Mouse (Mus musculus): ENCODE data around the gene Slc22a26.
A peak's percentile ranks its signal among the peaks of the same experiment; 100 is the strongest.

Slc22a26 gene

DNA sequence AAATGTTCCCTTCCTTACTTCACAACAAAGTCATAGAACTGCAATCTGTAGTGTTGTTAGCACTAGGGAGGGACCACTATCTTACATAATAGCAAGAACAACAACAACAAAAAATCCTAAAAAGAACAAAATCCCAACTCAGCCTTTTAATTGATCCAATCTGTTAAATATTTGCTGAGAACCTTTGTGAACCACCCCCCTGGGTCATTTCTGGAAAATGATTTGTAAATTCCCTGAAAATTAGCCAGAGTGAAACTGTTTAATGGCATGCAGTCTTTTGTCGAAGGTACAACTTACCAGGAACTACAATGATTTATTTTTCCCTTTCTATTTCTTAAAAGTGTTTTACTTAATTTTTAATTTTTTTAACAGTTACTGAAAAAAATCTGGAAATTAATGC is at the start of gene Slc22a26:
Gene Slc22a26, minus strand, starts transcription at position 97 of the 400 bp plus-strand sequence.
- no peak for DNase-seq (ENCODE audit: low read depth, low spot score)

DNA sequence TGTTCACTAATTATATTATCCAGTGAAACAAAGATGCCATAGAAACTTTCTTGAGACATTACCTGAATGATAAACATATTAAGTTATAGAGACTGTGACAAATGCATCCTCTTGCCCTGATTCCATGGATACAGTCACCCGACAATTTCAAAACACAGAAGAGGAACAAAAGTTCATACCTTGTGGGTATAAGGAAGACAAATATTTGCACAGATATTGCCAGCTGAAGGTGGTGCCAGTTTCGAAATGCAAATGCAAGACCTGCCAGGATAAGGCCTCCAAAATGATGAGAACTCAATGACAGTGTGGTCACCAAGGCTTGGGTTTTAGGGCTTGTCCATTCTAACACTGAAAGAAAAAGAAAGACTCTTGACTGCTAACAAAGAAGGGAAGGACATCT is 27.4 kb upstream of the Slc22a26 start:
- no peak for DNase-seq (ENCODE audit: low read depth, low spot score)

DNA sequence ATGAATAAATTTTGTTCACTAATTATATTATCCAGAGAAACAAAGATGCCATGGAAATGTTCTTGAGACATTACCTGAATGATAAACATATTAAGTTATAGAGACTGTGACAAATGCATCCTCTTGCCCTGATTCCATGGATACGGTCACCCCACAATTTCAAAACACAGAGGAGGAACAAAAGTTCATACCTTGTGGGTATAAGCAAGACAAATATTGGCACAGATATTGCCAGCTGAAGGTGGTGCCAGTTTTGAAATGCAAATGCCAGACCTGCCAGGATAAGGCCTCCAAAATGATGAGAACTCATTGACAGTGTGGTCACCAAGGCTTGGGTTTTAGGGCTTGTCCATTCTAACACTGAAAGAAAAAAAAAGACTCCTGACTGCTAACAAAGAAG is 11.9 kb downstream of the Slc22a26 start:
- no peak for DNase-seq (ENCODE audit: low read depth, low spot score)

DNA sequence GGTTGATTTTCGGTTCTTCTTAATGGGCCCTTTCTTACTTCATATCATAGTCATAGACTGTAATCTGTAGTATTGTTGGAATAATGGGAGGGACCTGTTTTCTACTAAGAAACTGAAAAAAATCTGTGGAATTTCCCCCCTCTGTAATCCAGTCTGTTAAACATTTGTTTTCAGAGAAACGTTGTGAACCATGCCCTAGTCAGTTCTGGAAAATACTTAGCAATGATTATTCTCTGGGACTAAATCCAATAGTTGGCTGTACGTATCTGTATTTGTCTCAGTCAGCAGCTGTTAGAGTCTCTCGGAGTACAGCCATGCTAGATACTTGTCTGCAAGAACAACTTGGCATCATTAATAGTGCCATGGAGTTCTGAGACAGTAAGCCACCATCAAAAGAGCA is 27.2 kb downstream of the Slc22a26 start:
- DNase-seq (ENCODE audit: low read depth, low spot score): no peak

DNA sequence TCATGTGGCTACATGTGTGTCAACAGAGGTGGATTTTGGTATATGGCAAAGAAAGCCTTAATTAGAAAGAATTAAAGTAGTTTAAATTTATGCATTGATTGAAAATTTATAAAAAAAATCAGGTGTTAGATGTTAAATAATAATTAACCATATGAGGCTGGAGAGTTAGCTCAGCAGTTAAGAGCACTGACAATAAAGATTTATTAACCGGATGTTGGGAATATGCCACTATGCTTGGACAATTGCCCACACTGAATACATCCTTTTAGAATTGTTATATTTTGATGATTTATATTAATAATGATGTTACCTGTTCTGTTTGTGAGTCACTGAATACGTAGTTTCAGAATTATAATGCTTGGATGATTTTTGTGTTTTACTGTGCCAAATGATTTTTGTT is 36.3 kb downstream of the Slc22a26 start:
- DNase-seq (ENCODE audit: low read depth, low spot score): no peak

DNA sequence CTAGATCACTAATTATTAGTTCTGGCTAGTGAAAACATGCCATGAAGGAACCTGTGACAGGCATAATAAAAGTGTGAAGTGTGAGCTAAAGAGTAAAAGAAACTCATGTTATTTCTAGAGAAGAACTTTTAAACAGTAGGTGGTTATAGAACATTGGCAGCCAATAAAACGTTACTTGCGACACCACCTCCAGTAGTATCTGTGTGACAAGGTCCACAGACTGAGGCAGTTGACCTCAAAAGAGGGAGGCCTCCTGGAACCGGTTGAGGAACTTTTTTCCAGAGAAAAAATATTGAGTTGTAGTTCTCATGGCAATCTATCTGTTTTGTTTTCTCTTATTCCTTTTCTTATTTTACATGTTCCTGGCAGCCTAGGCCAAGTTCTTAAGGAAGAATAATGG is 36.9 kb downstream of the Slc22a26 start:
- DNase-seq (ENCODE audit: low read depth, low spot score): no peak

DNA sequence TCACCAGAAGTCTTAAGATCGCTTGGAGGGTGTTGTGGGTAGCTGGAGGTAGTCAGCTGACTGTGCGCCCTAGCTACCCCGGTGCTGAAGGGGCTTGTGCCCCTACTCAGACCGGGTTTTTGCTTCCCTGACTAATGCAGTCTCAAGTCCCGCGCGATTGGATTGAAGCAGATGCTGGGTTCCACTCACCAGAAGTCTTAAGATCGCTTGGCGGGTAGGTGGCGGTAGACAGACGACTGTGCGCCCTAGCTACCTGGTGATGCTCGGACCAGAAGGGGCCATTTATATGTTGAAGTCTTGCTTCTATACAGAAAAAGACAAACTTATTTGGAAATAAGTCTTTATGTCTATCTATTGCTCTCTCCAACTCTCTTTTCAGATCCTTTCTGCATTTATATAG is 49.1 kb downstream of the Slc22a26 start:
- DNase-seq (ENCODE audit: low read depth, low spot score): peak; percentile 55
